Mouse (Mus musculus): Measurements from ENCODE around the gene Ddx42.
A peak's percentile ranks its signal among the peaks of the same experiment; 100 is the strongest.

Gene Ddx42

DNA sequence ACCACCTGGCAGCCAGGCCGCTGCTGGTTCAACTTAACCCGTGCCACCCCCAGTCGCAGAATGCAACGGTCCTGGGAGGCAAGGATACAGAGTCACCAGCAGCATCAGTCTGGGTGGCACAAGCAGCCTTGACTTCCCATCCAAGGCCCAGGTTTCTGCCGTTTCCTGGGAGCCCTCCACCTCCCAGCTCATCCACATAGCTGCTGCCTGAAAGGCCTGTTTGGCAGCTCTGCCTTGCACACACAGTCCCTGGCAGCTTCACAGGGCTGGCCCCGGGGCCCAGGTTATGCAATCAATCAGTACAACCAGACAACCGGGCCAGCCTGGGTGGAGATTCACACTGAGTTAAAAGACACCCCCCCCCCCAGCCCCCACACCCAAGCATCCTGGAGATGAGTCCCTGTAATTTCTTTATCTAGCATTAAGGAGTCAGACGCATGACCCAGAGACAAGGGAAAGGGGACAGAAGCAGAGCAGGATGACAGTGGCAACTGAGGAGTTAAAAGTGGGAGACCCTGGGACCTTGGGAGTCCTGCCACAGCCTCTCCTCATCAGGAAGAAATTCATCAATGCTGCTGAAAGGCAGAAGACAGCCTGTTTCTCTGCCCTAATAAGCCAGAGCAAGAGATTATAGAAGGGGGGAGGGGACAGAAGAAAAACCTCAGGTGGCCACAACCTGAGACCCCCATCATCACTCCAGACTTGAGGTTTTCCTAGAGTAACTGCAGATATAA lies 51.8 kb downstream of the Ddx42 start:
- peak; percentile 82 for DNase-seq (ENCODE audit: low spot score)

DNA sequence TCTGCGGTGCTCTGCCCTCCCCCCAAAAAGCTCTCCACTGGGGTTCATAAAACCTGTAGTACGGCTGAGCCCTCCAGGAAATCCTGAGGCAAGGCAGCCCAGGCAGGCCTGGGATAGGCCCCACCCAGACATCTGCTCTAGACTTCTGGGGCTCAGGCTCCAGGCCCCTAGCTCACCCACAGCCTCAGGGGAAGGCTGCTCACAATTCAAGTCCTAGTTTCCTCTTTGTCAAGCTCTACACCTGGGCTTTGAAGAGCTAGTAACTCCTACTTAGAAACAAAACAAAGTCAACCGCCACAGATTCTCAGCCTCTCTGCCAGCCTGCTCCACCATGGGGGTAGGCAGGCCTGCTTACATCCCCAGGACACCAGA lies 52.3 kb downstream of the Ddx42 start:
- no peak for DNase-seq (ENCODE audit: low spot score)

DNA sequence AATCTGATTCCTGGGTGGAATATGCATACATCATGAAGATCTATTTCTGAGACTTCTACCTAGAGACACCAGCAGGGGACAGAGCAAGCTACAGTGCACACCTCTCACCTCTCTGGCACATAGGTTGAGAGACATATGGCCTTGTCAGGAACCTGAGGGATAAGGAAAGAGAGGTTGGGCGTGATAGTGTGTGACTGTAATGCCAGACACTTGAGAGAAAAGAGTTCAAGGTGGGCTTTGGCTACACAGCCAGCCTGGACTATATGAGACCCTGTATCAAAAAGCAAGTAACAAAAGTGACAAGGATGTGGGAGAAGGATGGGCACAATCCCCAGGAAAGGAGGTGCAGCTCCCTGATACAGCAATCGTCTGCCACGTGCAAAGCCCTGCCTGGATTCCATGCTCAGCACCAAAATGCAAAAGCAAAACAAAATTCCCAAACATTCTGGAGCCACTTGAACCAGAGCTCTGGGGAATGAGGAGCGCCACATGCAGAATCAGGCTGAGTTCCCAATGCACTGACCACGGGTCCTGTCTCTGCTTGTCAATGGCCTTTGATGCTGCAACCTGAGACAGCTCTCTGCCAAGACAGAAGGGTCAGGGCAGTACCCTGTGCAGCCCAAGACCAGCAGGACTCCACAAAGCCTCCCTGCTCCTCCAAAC lies 54.5 kb downstream of the Ddx42 start:
- no peak for DNase-seq (ENCODE audit: low spot score)

DNA sequence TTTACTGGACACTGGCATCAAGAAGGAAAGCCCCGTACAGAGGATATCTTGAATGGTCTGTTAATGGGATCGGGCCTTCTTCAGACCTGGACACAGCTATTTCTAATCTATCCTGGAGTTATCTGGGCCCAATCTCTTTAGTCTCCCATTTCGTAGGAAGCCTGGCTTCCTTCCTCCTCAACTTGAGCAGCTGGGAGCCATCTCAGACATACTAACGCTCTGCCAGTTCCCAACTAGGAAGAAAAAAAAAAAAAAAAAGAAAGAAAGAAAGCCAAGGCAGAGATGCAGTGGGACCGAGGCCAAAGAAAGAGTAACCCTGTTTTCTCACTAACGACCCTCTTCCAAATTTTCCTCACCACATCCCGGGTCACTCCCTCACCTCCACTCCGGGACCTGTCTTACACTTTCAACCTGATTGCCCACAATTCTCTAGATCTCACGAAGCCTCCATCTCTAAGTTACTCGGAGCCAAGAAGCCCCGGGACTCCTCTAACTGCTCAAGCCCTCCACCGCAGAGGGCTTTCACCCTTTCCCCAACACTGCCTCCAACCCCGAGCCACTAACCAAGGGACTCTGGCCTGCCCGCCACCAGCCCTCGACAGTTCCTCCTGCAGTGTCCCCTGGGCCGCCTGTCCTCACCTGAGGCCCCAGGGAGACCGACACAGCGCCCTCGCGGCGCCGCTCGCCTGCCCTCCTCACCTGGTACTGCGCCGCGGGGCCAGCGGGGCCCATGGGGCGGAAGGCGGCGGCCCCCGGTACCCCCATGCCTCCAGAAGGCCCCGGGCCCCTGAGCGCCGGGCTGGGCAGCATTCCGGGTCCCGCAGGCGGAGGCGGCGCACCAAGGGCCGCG lies 55.3 kb downstream of the Ddx42 start:
- DNase-seq (ENCODE audit: low spot score): peak; percentile 68

DNA sequence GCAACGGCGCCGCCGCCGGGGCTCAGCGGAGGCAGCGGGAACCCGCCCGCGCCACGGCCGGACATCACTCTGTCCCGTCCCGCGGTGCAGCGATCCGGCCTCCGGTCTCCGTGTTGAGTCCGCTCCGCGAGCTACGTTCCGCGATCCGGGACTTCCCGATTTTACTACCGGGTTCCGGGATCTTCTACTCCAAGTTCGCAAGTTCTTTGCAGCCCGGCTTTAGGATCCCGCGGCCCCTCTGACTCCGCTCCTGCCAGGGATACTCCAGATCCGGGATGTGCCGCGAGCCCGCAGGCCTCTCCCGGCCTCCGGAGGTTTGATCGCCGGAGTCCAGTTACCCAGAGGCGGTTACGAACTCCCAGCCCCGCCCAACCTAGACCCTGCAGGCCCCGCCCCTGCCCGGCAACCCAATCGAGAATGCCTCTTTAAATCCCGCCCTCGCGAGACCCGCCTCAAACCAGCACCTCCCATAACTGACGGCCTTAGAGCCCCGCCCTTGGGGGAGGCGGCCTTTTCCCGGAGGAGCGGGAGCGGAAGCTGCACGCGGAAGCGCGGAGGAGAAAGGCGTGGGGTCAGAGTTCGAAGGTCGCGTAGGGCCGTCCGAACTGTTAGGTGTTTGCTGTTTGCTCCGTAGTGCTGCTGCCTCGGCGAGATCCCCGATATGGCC lies 56.1 kb downstream of the Ddx42 start, which contains the start of gene Smarcd2:
Gene Smarcd2, minus strand, starts transcription at position 329 of the 667 bp plus-strand sequence.
- DNase-seq (ENCODE audit: low spot score): peak; percentile 100

DNA sequence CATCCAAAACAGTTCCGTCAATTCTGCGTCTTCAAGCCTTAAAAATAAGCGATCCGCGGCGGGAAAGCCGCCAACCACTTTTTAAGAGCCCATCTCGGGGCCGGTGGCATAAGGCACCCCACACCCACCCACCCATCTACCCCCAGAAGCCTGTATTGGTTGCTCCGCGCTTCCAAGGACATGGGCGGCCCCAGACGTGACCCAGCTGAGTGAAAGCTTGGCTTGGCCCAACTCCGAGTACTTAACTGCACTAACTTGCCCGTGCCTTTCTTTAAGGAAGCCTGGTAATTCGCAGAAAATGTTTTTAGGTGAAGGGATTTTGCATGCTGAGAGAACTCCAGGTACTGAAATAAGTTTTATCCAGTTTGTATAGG lies 56.6 kb downstream of the Ddx42 start:
- no peak for DNase-seq (ENCODE audit: low spot score)

DNA sequence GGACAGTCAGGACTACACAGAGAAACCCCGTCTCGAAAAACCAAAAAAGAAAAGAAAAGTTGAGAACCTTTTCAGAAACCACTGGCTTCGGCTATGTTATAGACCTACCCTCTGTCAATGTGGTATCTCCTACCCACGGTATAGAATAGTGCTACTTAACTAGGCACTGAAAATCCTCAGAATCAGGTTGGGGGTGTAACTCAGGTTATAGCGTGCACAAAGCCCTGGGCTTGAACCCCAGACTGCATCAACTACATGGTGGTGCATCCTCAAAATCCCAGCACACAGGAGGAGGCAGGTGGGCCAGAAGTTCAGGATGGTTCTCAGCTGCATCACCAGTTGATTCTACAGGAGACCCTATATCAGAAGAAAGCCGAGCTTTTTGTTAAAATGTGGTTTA lies 57.1 kb downstream of the Ddx42 start:
- no peak for DNase-seq (ENCODE audit: low spot score)

DNA sequence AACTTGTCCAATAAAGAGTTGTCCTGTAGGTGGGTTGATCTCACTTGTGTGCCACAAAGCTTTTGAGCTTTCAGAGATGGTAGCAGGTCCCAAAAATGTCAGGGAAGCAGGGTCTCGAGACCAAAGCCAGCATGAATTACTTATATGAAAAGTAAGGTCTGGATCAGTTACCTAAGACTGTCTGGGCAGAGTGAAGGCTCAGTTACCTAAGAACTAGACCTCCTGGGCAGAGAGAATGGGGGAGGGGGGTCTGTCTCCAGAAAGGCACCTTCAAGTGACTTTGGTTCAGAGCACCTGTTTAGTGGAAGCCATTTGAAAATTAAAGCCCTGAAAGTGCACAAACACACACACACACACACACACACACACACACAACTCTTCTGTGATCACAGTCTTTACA lies 57.6 kb downstream of the Ddx42 start:
- no peak for DNase-seq (ENCODE audit: low spot score)

DNA sequence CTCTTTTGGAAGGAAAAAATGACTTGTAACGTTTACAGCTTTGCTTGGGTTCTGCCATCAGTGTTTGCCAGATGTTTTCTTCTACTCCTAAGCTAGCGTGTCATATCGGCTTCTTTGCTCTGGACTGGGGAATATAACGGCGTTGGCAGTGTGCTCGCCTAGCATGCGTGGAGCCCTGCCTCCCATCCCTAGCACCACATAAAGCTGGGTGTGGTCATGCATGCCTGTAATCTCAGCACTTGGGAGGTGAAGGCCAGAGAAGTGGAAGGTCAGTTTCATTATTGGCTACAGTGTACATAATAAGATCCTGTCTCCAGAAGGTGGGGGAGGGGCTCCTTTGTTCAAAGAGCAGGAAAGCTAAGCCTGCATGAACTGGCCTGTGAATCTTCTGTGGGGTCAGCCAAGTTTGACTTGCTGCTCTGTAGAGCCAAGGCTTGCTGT lies 58.3 kb downstream of the Ddx42 start:
- DNase-seq (ENCODE audit: low spot score): peak; percentile 87

DNA sequence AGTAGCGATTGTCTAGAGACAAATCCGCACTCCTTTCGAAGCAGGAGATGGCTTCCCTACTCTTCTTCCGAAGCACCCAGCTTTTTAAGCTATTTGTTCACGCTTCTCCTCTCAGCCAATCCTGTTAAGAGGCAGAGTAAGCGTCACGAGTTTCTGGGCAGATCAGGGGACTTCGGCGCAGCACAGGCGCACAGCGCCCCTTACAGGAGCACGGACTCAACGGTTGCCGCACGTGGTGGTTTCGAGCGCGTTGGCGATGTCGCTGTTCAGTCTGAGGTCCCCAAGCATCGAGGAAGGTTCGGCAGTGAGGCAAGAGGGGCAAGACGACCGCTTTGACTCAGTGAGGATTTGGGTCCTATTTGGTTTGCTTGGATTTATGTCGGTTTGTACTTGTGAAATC lies 59.7 kb downstream of the Ddx42 start, which contains the start of gene Tcam1:
Gene Tcam1, plus strand, starts transcription at position 219 of the 400 bp plus-strand sequence.
- DNase-seq (ENCODE audit: low spot score): peak; percentile 91

DNA sequence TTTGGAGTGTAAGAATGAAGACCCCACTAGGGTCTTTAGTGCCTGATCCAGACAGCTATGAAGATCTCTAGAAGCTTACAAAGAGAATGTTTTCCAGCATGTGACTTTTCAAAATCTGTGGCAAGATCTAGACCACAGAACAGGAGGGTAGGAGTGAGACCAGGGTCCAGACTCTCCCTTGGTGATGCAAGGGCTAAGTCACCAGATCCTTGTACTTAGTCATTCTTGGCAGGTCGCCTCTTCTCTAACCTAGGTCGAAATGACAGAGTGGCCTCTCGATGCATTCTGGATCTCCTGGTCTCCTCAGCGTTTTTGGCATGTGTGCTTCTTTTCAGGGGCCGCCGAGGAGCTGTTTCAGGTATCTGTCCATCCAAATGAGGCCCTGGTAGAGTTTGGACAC lies 65.7 kb downstream of the Ddx42 start:
- DNase-seq (ENCODE audit: low spot score): no peak

DNA sequence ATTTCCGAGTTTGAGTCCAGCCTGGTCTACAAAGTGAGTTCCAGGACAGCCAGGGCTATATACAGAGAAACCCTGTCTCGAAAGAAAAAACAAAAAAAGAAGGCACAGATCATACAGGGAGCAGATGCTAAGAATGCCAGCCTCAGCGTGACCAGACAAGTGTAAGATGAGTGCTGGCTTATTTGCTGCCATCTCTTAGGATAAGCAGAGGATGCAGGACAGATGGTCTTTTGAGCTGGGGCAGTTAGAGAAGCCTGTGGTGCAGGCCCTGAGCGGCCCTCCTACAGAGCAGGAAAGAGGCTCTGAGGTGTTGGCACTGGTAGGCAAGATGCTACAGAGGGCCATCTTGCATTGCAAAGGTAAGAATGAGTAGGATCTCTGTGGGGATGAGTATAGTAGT lies 66.6 kb downstream of the Ddx42 start:
- DNase-seq (ENCODE audit: low spot score): no peak

DNA sequence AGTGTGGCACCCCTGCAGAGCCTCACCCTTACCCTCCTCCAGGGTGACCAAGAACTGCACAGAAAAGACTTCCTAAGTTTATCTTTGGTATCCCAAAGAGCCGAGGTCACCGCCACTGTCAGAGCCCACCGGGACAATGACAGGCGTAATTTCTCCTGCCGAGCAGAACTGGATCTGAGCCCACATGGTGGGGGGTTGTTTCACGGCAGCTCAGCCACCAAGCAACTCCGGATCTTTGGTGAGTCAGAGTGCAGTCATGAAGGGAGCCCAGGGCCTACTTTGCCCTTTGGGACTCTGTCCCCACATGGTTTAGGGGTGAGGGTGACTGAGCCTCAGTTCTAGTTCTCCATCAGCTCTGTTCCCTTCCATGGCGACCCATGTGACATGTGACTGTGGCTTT lies 67.4 kb downstream of the Ddx42 start:
- no peak for DNase-seq (ENCODE audit: low spot score)

DNA sequence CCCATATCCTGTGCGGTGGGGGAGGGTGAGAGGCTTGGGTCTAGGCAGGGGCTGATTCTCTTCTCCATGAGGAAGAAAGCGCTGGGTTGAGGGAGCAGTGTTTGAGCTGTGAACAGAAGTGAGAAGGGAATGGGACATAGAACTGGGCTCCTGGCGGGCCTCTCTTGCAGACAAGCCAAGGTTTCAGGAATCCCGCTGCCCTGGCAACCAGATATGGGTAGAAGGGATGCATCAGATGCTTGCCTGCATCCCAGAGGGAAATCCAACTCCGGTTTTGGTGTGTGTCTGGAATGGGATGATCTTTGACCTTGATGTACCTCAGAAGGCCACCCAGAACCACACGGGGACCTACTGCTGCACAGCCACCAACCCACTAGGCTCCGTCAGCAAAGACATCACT lies 69.5 kb downstream of the Ddx42 start:
- DNase-seq (ENCODE audit: low spot score): no peak

DNA sequence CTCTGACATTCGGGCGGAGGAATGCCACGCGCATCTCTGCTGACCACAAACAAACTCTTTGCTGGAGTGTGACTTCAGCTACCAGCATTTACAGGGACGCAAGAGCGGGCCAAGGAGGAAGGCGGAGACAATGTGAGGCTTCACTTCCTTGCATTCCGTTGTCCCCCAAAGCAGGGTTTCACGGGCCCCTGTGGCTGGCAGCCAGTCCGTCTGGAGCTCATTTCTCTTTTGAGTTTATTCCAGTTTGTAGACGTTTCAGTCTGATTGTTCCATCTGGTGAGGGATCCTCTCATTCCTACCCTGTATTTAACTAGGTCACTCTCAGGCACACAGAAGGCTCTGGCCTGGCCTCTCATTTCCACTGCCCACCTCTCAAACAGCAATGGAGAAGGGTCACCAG lies 70.3 kb downstream of the Ddx42 start:
- no peak for DNase-seq (ENCODE audit: low spot score)

DNA sequence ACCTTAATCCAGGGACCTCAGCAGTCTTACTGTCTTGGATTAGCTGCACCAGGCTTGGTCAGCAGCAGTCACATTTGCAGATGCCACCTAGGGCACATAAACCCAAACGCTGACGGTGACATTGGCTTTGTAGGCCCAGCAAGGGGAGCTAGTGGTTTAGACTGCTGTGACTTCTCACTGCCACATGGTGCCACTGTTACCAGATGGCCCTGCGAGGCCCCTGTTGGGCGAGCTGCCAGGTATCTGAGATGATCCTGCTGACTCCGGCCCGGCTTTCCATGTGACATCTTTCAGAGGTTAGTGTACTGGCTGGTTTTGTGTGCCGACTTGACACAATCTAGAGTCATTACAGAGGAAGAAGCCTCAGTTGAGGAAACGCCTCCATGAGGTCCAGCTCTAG lies 72.6 kb downstream of the Ddx42 start:
- DNase-seq (ENCODE audit: low spot score): no peak

DNA sequence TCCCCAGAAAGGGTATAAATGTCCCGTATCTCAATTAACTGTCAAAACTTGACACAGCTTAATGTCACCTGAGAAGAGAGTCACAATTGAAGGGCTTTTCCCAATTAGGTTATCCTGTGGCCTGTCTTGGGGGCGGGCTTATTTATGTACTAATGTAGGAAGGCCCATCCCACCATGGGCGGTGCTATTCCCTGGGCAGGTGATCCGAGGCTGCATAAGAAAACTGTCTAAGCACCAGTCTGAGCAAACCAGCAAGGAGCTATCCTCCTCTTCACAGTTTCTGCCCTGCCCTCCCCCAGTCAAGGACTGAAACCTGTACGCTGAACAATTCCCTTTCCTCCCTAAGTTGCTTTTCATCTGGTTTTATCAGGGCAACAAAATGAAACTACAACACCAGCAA lies 73.7 kb downstream of the Ddx42 start:
- DNase-seq (ENCODE audit: low spot score): no peak

DNA sequence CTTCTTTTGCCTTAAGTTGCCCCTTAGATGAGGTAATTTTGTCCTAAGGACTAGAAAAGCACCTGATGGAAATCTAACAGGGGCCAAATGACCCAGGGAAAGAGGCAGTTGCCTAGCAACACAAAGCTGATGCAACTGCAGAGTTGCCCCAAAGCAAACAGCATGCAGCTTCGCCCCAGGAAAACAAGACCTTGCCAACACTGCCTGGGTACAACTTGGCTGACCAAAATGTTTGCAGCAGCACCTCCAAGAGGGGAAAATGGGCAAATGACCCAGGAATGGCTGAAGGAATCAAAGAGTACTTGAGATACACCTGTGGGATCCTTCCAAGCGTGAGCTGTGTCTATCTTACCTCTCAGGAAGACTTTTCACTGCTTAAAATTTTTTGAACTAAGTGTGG lies 75.1 kb downstream of the Ddx42 start:
- no peak for DNase-seq (ENCODE audit: low spot score)
